Mouse (Mus musculus) left cerebral cortex, postnatal 4 days (tissue): ENCODE data around the gene E330034G19Rik. TPM values are rescaled to one million over a fixed set of nuclear protein-coding genes. Genes with fewer than 3 reads are reported as not detected.
A peak's percentile ranks its signal among the peaks of the same experiment; 100 is the strongest.
"Not testable (repeated sequence)": the region's sequence is repeated elsewhere in the genome, so short reads cannot be mapped to it uniquely, and the experiment has no call there.

Experiments used
- DNase-seq: peaks from one replicate; pipeline ENCODE4 v3.0.0-alpha.2; 2022
- intact Hi-C: fragments of 180-260 bp; cut with DNase I; formaldehyde crosslinking; loops from one replicate; pipeline ENCODE4 v1.15.1; 2025
- total RNA-seq, 2 experiments: library from RNA; stranded (reverse); gene quantifications; 2 replicates each; pipeline ENCODE4 v1.2.3; 2021

E330034G19Rik gene
- total RNA-seq, 2 experiments from 2014 or later: not detected

DNA sequence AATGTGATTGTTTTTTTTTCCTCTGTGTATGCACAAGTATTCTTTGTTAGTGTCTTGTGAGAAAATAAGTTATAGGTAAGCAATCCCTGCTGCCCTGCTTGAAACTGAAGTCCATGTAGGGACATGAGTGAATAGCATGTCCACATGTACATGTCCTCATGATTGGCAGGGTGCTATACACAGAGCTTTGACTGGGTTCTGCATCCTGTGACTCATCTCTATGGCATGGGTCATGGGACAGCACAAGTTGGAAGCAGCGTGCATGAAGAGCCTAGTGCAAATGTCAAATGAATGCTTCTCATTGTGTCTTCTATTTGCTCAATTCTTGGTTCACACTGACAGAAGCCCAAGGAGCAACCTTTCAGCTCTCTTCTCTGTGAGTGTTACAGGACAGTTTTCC lies 14.1 kb downstream of the E330034G19Rik start:
- DNase-seq: no peak
- intact Hi-C loops: no loop called here

DNA sequence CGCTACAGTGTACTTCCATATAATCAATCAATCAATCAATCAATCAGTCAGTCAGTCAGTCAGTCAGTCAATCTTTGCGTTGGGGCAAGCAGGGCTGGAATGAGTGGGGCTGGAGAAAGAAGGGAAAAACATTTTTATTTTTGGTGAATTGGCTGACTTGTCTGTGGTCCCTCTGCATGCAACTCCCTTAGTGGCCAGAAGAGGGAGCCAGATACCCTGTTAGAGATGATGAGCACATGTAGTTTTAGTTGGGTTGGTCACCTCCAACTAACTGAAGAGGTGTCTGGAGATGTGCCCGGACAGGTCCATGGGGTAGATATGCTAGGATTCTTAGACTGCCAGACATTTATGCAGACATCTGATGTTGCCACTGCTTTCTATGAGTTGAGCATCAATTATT lies 18.1 kb downstream of the E330034G19Rik start:
- DNase-seq: peak; percentile 66
- intact Hi-C loops: no loop called here

DNA sequence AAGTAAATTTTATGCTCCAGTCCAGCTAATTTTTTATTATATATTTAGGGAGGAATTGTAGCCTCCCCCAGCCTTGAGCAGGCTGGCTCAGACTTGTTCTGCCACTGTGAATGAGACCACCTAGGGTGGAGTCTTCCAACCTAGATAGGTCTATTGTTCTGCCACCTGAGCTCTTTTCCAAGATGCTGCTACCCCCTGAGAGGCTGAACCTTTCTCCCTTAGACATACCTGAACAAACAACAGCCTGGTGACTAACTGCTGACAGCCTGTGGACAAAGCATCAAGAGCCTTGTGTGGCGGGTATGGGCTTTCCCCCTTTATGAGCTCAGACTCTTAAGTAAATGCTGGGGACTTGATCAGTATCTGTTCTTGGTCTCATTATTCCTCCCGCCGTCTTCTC lies 54.0 kb downstream of the E330034G19Rik start:
- DNase-seq, intact Hi-C loops: not testable (repeated sequence)

DNA sequence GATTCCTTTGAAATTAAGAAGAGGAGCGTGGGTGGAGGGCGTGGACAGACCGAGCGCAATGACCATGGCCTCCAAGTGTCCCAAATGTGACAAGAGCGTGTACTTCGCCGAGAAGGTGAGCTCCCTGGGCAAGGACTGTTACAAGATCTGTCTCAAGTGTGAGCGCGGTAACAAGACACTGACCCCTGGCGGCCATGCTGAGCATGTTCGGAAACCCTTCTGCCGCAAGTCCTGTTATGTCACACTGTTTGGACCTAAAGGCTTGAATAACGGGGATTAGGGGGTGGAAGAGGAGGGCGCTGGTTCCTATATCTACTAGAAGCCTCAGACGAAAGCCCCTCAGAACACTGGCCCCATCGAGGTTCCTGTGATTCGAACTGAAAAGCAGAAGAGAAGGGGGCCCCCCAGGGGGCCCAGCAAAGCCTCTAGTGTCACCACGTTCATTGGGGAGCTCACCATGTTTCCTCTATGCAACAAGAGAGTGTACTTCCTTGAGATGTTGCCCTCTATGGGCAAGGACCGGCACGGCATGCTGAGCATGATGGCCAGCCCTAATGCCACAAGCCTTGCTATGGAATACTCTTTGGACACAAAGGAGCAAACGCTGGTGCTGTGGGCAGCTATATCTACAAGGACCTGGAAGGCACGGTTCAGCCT lies 65.4 kb downstream of the E330034G19Rik start:
- intact Hi-C loops: no loop called here
- peak; percentile 57 for DNase-seq

Other genes with a start within 250 kb of the E330034G19Rik start
- gene Dlg5, start 47.3 kb upstream of the E330034G19Rik start, total RNA-seq: 10 to 100 TPM; 81.9 to 94.0 TPM
- 10 to 100 TPM; 33.9 to 34.8 TPM for gene Polr3a, start 193.8 kb downstream of the E330034G19Rik start, total RNA-seq
- 1,000 to 10,000 TPM; 1,115 to 1,201 TPM for gene Rps24, start 193.9 kb downstream of the E330034G19Rik start, total RNA-seq